Mouse (Mus musculus) midbrain, embryonic 16.5 days (tissue): ENCODE data around the gene Coil. TPM values are rescaled to one million over a fixed set of nuclear protein-coding genes. Genes with fewer than 3 reads are reported as not detected.
"Not testable (repeated sequence)": the region's sequence is repeated elsewhere in the genome, so short reads cannot be mapped to it uniquely, and the experiment has no call there.

Source experiments
- ATAC-seq: fragments of 200-750 bp; cut with Nextera tagmentation; 2 replicates; pipeline ENCODE4 v1.8.0; 2017; ENCODE audit warnings: moderate TSS enrichment
- H3K27ac ChIP-seq: fragments of 300-500 bp; sonication (generic); 2 replicates; pipeline ENCODE4 v1.5.1; 2014; ENCODE audit warnings: mild to moderate bottlenecking, low read length, mixed read lengths
- H3K27me3 ChIP-seq: fragments of 300-500 bp; sonication (generic); 2 replicates; pipeline ENCODE4 v1.6.1; 2014; ENCODE audit warnings: low read depth, low read length, mixed read lengths; ENCODE audit not compliant: control insufficient read depth, insufficient read depth
- H3K36me3 ChIP-seq: fragments of 300-500 bp; sonication (generic); 2 replicates; pipeline ENCODE4 v1.6.1; 2014; ENCODE audit warnings: mild to moderate bottlenecking, low read length, moderate library complexity, mixed read lengths; ENCODE audit not compliant: control insufficient read depth, insufficient read depth
- H3K4me1 ChIP-seq: fragments of 300-500 bp; sonication (generic); 2 replicates; pipeline ENCODE4 v1.6.1; 2014; ENCODE audit warnings: mild to moderate bottlenecking, low read length, mixed read lengths; ENCODE audit not compliant: control insufficient read depth, insufficient read depth
- H3K4me2 ChIP-seq: fragments of 300-500 bp; sonication (generic); 2 replicates; pipeline ENCODE4 v1.6.1; 2014; ENCODE audit warnings: mild to moderate bottlenecking, low read length, mixed read lengths
- H3K4me3 ChIP-seq: fragments of 300-500 bp; sonication (generic); 2 replicates; pipeline ENCODE4 v1.5.1; 2014; ENCODE audit warnings: low read depth, mild to moderate bottlenecking, low read length, moderate library complexity, mixed read lengths
- H3K9ac ChIP-seq: fragments of 300-500 bp; sonication (generic); 2 replicates; pipeline ENCODE4 v1.6.1; 2014; ENCODE audit warnings: low read depth, low read length, mixed read lengths
- H3K9me3 ChIP-seq: fragments of 300-500 bp; sonication (generic); replicated peaks from 2 replicates; pipeline ENCODE4 v1.6.1; 2014; ENCODE audit warnings: mild to moderate bottlenecking, low read length, mixed read lengths; ENCODE audit not compliant: control insufficient read depth, poor library complexity, severe bottlenecking
- WGBS: fragments of 180-500 bp; shearing (Covaris S2); extraction: QIAGEN DNeasy Blood & Tissue Kit; methylation state at CpG from one replicate; pipeline ENCODE4 v1.1.7; 2014; 5-methylcytosine and 5-hydroxymethylcytosine counted together
- polyA plus RNA-seq: library from polyadenylated mRNA; unstranded; fragments of >200 nt; fragmentation: Nextera tagmentation; extraction: Ambion mirVana; gene quantifications from 2 replicates; pipeline ENCODE4 v1.2.1, GENCODE M21; 2015

Gene Coil
- polyA plus RNA-seq, 1 experiment from 2014 or later: 30.4 TPM

GRCm38 (mm10) chr11:88988956-88989355 is 18.9 kb downstream of the Coil start:
- H3K27ac ChIP-seq: no peak overlapping the region
- no peak overlapping the region for H3K4me3 ChIP-seq
- no peaks in the 10 kb centered on the region for H3K9me3 ChIP-seq
- ATAC-seq: no peak
- no peaks in the 10 kb centered on the region for H3K27me3 ChIP-seq
- H3K4me2 ChIP-seq: no peak overlapping the region
- no peak overlapping the region for H3K9ac ChIP-seq
- no peaks in the 10 kb centered on the region for H3K4me1 ChIP-seq
- peaks cover 21% of the 10 kb centered on the region for H3K36me3 ChIP-seq
- 79% methylated on average over 5 of the region's 5 CpGs for WGBS

- 81% methylated on average over 5 of the region's 5 CpGs for WGBS
- ATAC-seq: no peak
- H3K4me2 ChIP-seq: no peak overlapping the region
These were observed 19.5 kb downstream of the Coil start for GRCm38 (mm10) chr11:88989530-88989929.

GRCm38 (mm10) chr11:88993186-88993585 is 23.1 kb downstream of the Coil start:
- H3K9ac ChIP-seq: no peak overlapping the region
- H3K36me3 ChIP-seq: peaks cover 6% of the 10 kb centered on the region
- no peak overlapping the region for H3K4me2 ChIP-seq
- 55% methylated on average over 7 of the region's 7 CpGs for WGBS
- no peaks in the 10 kb centered on the region for H3K4me1 ChIP-seq
- no peak overlapping the region for H3K27ac ChIP-seq
- no peaks in the 10 kb centered on the region for H3K9me3 ChIP-seq
- H3K4me3 ChIP-seq: no peak overlapping the region
- H3K27me3 ChIP-seq: peaks cover 4% of the 10 kb centered on the region
- no peak for ATAC-seq

More at GRCm38 (mm10) chr11:88989530-88989929, 19.5 kb downstream of the Coil start:
- Histone ChIP-seq H3K9me3 (no peaks in the 10 kb centered on the region), H3K36me3 (peaks cover 21% of the 10 kb centered on the region), H3K9ac (no peak overlapping the region), H3K27ac (no peak overlapping the region), H3K4me1 (no peaks in the 10 kb centered on the region), H3K4me3 (no peak overlapping the region), H3K27me3 (no peaks in the 10 kb centered on the region)

DNA sequence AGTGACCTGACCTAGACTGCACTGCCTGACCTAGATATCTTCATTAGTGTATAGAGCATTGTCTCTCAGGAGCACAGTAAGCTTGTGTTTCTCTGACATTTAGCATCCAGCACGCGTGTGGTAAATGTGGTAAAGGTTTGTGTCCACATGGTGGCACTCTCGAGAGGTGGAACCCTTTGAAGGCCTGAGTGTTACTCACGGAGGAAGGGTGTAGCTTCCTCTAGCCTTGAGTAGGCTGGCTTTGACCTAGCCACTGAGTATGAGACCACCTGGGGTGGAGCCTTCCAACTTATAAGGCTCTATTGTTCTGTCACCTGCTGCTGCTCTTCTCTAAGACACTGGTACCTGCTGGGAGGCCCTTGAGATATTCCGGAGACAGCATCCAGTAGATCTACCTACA is 23.6 kb downstream of the Coil start:
- WGBS: 20% methylated on average over 5 of the region's 5 CpGs
- Histone ChIP-seq H3K27ac (no peak overlapping the region), H3K9ac (no peak overlapping the region), H3K4me3 (no peak overlapping the region), H3K4me2 (no peak overlapping the region), H3K4me1 (no peaks in the 10 kb centered on the region), H3K27me3 (peaks cover 6% of the 10 kb centered on the region), H3K9me3 (no peaks in the 10 kb centered on the region), H3K36me3 (peaks cover 6% of the 10 kb centered on the region)
- ATAC-seq: no peak

DNA sequence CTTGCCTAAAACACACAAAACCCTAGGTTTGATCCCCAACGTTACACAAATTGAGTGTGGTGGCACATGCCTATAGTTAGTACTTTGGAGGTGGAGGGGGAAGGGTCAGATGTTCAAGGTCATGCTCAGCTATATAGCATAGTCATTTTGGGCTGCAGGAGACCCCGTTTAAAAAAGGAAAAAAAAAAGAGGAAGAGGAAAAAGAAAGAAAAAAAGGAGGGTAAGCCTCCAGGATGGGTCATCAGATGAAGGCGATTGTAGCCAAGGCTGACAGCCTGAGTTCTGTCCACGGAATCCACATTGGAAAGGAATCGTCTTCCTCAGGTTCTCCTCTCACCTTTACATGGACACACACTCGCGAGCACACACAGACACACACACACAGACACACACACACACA is 24.4 kb downstream of the Coil start:
- no peak overlapping the region for H3K27ac ChIP-seq
- no peaks in the 10 kb centered on the region for H3K9me3 ChIP-seq
- peaks cover 6% of the 10 kb centered on the region for H3K36me3 ChIP-seq
- no peak overlapping the region for H3K4me3 ChIP-seq
- H3K27me3 ChIP-seq: peaks cover 15% of the 10 kb centered on the region
- no peak overlapping the region for H3K9ac ChIP-seq
- no peak for ATAC-seq
- H3K4me2 ChIP-seq: no peak overlapping the region
- WGBS: 90% methylated on average over 7 of the region's 7 CpGs
- H3K4me1 ChIP-seq: no peaks in the 10 kb centered on the region

DNA sequence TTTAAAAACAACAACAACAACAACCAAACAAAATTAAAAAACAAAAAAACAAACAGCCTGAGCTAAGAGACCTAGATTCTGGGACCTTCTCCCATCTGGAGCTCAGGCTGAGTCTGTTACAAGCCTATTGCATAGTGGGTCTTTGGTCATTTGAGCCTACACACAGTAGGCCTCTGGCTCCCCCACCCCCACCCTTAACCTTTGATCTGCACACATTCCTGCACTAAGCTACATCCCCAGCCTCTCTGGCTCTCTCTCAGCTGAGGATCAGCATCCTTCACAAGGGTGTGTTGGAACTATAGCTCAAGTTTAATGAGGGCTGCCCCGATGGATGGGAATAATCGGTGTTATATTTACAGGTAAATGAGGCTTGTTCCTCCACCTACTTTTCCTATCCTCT is 25.6 kb downstream of the Coil start:
- Histone ChIP-seq H3K9ac (no peak overlapping the region), H3K27ac (no peak overlapping the region), H3K4me2 (no peak overlapping the region), H3K36me3 (peaks cover 6% of the 10 kb centered on the region), H3K4me3 (no peak overlapping the region), H3K27me3 (peaks cover 25% of the 10 kb centered on the region), H3K4me1 (no peaks in the 10 kb centered on the region), H3K9me3 (no peaks in the 10 kb centered on the region)
- ATAC-seq: no peak
- WGBS: 93% methylated on average over 2 of the region's 2 CpGs

DNA sequence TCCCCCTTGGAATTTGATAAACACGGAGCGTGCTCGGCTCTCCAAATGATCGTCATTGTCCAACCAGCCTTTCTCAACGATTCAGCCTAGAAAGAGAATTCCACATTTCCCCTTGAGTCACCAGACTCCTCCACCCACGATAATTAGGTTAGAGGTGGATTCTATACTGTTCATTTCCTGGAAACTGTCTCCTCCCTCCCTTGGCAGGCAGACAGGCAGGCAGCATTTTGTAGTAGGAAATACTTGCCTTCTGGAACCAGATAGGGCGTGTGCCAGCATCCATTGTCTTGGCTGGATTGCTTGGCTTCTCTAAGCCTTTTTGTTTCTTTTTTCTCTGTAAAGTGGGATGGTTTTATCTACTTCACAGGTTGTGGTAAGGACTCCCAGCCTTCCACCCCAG is 26.4 kb downstream of the Coil start:
- H3K9ac ChIP-seq: no peak overlapping the region
- 73% methylated on average over 7 of the region's 7 CpGs for WGBS
- H3K9me3 ChIP-seq: no peaks in the 10 kb centered on the region
- no peak for ATAC-seq
- no peaks in the 10 kb centered on the region for H3K4me1 ChIP-seq
- H3K4me2 ChIP-seq: no peak overlapping the region
- H3K36me3 ChIP-seq: no peaks in the 10 kb centered on the region
- no peak overlapping the region for H3K27ac ChIP-seq
- no peak overlapping the region for H3K4me3 ChIP-seq
- peaks cover 25% of the 10 kb centered on the region for H3K27me3 ChIP-seq

GRCm38 (mm10) chr11:88997343-88997742 is 27.3 kb downstream of the Coil start:
- H3K9ac ChIP-seq, H3K4me1 ChIP-seq, H3K27ac ChIP-seq, H3K4me3 ChIP-seq, H3K36me3 ChIP-seq, H3K4me2 ChIP-seq, ATAC-seq, H3K9me3 ChIP-seq: not testable (repeated sequence)
- H3K27me3 ChIP-seq: peaks cover 25% of the 10 kb centered on the region
- WGBS: 83% methylated on average over 5 of the region's 5 CpGs

GRCm38 (mm10) chr11:88998406-88998805 is 28.4 kb downstream of the Coil start:
- 20% methylated on average over 3 of the region's 3 CpGs for WGBS
- H3K27me3 ChIP-seq: peaks cover 25% of the 10 kb centered on the region
- no peaks in the 10 kb centered on the region for H3K9me3 ChIP-seq
- H3K36me3 ChIP-seq: no peaks in the 10 kb centered on the region
- H3K27ac ChIP-seq: no peak overlapping the region
- no peak for ATAC-seq
- H3K4me3 ChIP-seq: no peak overlapping the region
- no peak overlapping the region for H3K9ac ChIP-seq
- no peaks in the 10 kb centered on the region for H3K4me1 ChIP-seq
- H3K4me2 ChIP-seq: no peak overlapping the region
